Mouse (Mus musculus) C2C12 (cell line): ENCODE results near the gene Gm17606. TPM values are rescaled to one million over a fixed set of nuclear protein-coding genes. Genes with fewer than 3 reads are reported as not detected.

ENCODE experiments used
- H3K27me3 ChIP-seq: one replicate; pipeline ENCODE4 v1.6.1; 2011; ENCODE audit not compliant: control insufficient read depth, insufficient read depth, insufficient read length
- H3K36me3 ChIP-seq: one replicate; pipeline ENCODE4 v1.6.1; 2011; ENCODE audit not compliant: control insufficient read depth, insufficient read depth
- H3K4me3 ChIP-seq: one replicate; pipeline ENCODE4 v1.5.1; 2011; ENCODE audit warnings: mild to moderate bottlenecking, control low read depth; ENCODE audit not compliant: poor library complexity, insufficient read depth, severe bottlenecking
- H3K79me2 ChIP-seq: one replicate; pipeline ENCODE4 v1.6.1; 2011; ENCODE audit not compliant: control insufficient read depth, insufficient read depth
- H3K79me3 ChIP-seq: one replicate; pipeline ENCODE4 v1.6.1; 2011; ENCODE audit warnings: low read depth, control low read depth
- H3ac ChIP-seq: one replicate; pipeline ENCODE3; 2011; ENCODE audit warnings: low read depth; ENCODE audit not compliant: control insufficient read depth, insufficient read length
- CEBPB ChIP-seq: IDR thresholded peaks from one replicate; pipeline ENCODE4 v1.6.1; 2011; ENCODE audit warnings: low read depth, mild to moderate bottlenecking, control low read depth, moderate library complexity
- CTCF ChIP-seq: IDR thresholded peaks from one replicate; pipeline ENCODE4 v1.5.1; 2011; ENCODE audit not compliant: control insufficient read depth, insufficient read depth, insufficient read length
- FOSL1 ChIP-seq: IDR thresholded peaks from one replicate; pipeline ENCODE4 v1.8.0; 2011; ENCODE audit warnings: mild to moderate bottlenecking, low read length; ENCODE audit not compliant: poor library complexity, insufficient read depth, severe bottlenecking
- MAX ChIP-seq: IDR thresholded peaks from one replicate; pipeline ENCODE4 v1.6.1; 2011; ENCODE audit warnings: mild to moderate bottlenecking, control low read depth
- MYOD1 ChIP-seq: IDR thresholded peaks from one replicate; pipeline ENCODE4 v1.6.1; 2011; ENCODE audit warnings: low read depth; ENCODE audit not compliant: control insufficient read depth, insufficient read length
- MYOG ChIP-seq: IDR thresholded peaks from one replicate; pipeline ENCODE4 v1.6.1; 2011; ENCODE audit not compliant: control insufficient read depth, insufficient read length; ENCODE audit errors: extremely low read depth
- USF1 ChIP-seq: IDR thresholded peaks from one replicate; pipeline ENCODE4 v1.6.1; 2011; ENCODE audit warnings: low read depth, mild to moderate bottlenecking, control low read depth, moderate library complexity
- microRNA-seq: library from miRNA; unstranded; fragments of <30 nt; microRNA quantifications from one replicate; pipeline ENCODE4, GENCODE M21; 2019; ENCODE audit warnings: borderline microRNAs expressed
- polyA plus RNA-seq: library from polyadenylated mRNA; unstranded; fragments of >200 nt; fragmentation: generic; extraction: Trizol; gene quantifications from one replicate; pipeline ENCODE4 v1.2.1, GENCODE M21; 2012; ENCODE audit warnings: missing spikeins

Gene Gm17606
- polyA plus RNA-seq, 1 experiment: not detected

- Histone ChIP-seq H3ac (no peak overlapping the region), H3K4me3 (no peak overlapping the region), H3K79me3 (peaks cover 2% of the 10 kb centered on the region), H3K79me2 (peaks cover under 1% of the 10 kb centered on the region), H3K36me3 (peaks cover 17% of the 10 kb centered on the region), H3K27me3 (no peaks in the 10 kb centered on the region)
- no peak for TF ChIP-seq CEBPB
- TF ChIP-seq MYOG: no peak
- no peak for TF ChIP-seq MYOD1
- TF ChIP-seq USF1: no peak
- TF ChIP-seq CTCF: no peak
- TF ChIP-seq FOSL1: no peak
- TF ChIP-seq MAX: no peak
Observed at GRCm38 (mm10) chr14:54695042-54695441, 54.3 kb downstream of the Gm17606 start.

GRCm38 (mm10) chr14:54696752-54697151 lies 56.0 kb downstream of the Gm17606 start:
- no peak for TF ChIP-seq CTCF

More at GRCm38 (mm10) chr14:54696752-54697151, 56.0 kb downstream of the Gm17606 start:
- H3K27me3 ChIP-seq: no peaks in the 10 kb centered on the region
- H3K36me3 ChIP-seq: peaks cover 8% of the 10 kb centered on the region
- no peaks in the 10 kb centered on the region for H3K79me3 ChIP-seq
- no peak overlapping the region for H3ac ChIP-seq
- no peaks in the 10 kb centered on the region for H3K79me2 ChIP-seq
- no peak overlapping the region for H3K4me3 ChIP-seq

Small RNA genes within 50 kb of the gene (microRNA-seq; reads per million reads assigned to microRNA genes)
- not detected for gene Mir686
- 0.28 reads per million for gene Mir6948

Other genes with a start within 250 kb of the Gm17606 start
- 0.35 TPM for gene Slc7a7, start 223.2 kb upstream of the Gm17606 start, polyA plus RNA-seq
- gene Mrpl52, start 214.0 kb upstream of the Gm17606 start, polyA plus RNA-seq: 518 TPM
- gene Mmp14, start 209.3 kb upstream of the Gm17606 start, polyA plus RNA-seq: 118 TPM
- gene Lrp10, start 176.8 kb upstream of the Gm17606 start, polyA plus RNA-seq: 72.8 TPM
- gene Rem2, start 164.9 kb upstream of the Gm17606 start, polyA plus RNA-seq: 0.56 TPM
- 174 TPM for gene Prmt5, start 123.4 kb upstream of the Gm17606 start, polyA plus RNA-seq
- gene Haus4, start 86.3 kb upstream of the Gm17606 start, polyA plus RNA-seq: 30.0 TPM
- gene Ajuba, start 63.4 kb upstream of the Gm17606 start, polyA plus RNA-seq: 50.7 TPM
- 6.0 TPM for gene 4931414P19Rik, start 35.0 kb upstream of the Gm17606 start, polyA plus RNA-seq
- 469 TPM for gene Psmb5, start 22.9 kb upstream of the Gm17606 start, polyA plus RNA-seq
- 0.01 TPM for gene Psmb11, start 19.5 kb upstream of the Gm17606 start, polyA plus RNA-seq
- 4.6 TPM for gene Cdh24, start 412 bp downstream of the Gm17606 start, polyA plus RNA-seq
- gene 1700123O20Rik, start 45.3 kb downstream of the Gm17606 start, polyA plus RNA-seq: 40.0 TPM
- gene Acin1, start 46.0 kb downstream of the Gm17606 start, polyA plus RNA-seq: 107 TPM
- gene Gm29776, start 57.9 kb downstream of the Gm17606 start, polyA plus RNA-seq: not detected
- not detected for gene Cebpe, start 71.2 kb downstream of the Gm17606 start, polyA plus RNA-seq
- gene Slc7a8, start 141.0 kb downstream of the Gm17606 start, polyA plus RNA-seq: not detected
- not detected for gene Rnf212b, start 173.2 kb downstream of the Gm17606 start, polyA plus RNA-seq
- 1.3 TPM for gene Homez, start 230.0 kb downstream of the Gm17606 start, polyA plus RNA-seq
- gene Ppp1r3e, start 236.6 kb downstream of the Gm17606 start, polyA plus RNA-seq: 1.1 TPM
- 16.5 TPM for gene Bcl2l2, start 242.4 kb downstream of the Gm17606 start, polyA plus RNA-seq
- gene Gm20521, start 242.5 kb downstream of the Gm17606 start, polyA plus RNA-seq: 0.49 TPM